Mouse (Mus musculus) T-helper 1 cell (primary cell): Measurements from ENCODE around the gene Pxdn.

Experiments
- in situ Hi-C: fragments of 300-600 bp; cut with MboI, MseI; formaldehyde crosslinking; loops from one replicate; pipeline ENCODE4 v1.15.1; 2025; ENCODE audit warnings: high pct_unique_total_duplicates

The Pxdn gene

DNA sequence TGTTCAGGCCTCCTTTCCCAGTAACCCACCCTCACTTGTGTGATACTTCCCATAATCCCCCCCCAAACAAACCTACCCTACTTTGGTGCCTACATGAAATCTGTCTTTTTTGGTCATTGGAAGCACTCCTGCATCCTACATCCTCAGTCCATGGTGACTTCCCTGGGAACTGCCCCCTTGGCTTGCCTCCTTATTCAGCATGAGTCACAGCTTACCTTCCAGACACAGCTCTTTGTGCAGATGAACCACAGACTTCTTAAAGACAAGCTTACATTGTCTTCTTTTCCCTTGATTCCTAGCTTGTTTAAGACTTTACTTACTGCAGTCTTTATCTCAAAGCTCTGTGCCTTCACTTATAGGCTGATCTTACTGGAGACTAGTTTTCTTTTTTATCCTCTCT, 83.0 kb downstream of the Pxdn start:
- in situ Hi-C loops, result no loop called here

DNA sequence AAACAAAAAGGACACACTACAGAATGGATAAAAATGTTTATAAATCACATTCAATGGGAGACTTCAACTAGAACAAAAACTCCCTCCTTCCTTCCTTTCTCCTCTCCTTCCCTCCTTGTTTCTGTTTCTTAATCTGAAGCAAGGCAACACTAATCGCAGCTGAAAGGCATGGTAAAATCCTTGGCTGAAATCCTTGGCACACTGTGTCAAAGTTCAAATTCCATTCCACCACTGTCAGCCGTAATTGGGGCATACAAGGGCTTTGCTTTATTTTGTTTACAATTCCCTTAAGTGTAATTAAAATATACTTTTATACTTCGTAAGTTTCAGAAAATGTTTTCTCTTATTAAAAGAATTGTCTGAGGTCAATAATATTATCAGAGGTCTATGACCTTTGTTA, 86.1 kb downstream of the Pxdn start:
- in situ Hi-C loops, result no loop called here

DNA sequence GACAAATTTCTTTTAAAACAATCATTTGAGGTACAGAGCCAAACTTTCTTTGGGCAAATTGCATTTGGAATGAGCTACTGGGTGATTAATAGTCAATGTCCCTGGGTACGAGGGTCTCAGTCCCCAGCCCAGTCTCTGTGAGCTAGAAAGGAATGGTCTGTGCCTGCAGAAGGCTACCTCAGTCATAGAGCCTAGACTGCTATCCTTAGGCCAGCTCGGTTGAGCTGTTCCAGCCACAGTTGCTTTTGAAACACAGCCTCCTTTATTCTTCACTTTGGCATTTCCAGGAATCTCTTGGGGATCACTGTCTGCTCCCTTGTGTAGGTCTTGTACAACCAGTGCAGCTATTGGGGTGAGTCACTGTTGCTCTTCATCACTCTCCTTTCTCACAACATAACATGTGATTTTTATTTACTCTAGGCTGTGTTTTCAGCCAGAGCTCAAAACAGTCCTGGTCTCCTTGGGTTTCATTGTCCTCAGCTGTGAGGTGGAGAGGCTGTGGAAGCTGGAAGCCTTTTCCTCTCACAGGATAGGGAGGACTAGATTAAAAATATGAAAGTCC, 86.9 kb downstream of the Pxdn start:
- in situ Hi-C loops, result no loop called here

DNA sequence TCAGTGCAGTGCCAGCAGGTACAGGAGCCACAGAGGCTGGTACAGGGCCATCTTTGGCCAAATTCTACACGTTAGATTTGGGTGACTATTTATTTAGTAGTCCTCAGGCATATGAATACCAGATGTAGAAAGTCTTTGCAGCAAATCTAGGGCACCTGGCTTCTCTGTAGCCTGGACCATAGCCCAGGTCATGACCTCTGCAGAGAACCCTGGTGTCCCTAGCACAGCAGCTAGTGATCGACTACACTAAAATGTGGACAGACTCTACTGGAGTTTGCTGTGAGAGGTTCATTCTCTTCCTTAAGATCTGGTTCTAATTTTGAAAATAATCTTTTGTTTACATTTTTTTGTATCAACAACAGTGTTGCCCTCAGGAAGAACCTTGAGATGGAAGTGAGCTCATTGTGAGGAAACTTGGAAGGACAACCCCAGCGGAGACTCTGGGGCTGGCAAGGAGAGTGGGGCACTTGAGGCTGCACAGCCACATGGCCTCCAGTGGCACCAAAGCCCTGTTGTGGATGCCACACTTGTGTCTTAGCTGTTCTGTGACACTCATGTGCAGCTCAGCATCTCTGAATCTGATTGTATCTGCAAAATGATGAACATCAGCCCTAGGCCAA, 90.4 kb downstream of the Pxdn start:
- in situ Hi-C loops, result no loop called here

DNA sequence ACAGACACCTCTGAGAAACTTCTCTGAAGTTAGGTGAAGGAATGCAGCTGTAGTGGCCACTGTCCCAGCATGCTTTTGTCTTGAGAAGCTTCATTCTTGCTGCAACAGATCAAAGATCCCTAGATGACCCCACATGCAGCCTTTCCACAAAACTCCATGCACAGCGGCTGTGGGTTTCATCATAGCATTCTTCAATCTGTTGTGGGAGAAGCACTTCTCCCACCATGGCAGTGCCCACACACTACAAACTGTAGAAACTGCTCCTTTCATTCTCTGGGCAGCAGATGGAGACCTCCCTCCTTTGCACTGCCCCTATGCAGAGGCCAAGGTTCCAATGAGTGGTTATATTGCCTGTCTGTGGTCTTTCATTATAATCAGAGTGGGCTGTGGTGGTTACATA, 91.7 kb downstream of the Pxdn start:
- in situ Hi-C loops, result no loop called here

DNA sequence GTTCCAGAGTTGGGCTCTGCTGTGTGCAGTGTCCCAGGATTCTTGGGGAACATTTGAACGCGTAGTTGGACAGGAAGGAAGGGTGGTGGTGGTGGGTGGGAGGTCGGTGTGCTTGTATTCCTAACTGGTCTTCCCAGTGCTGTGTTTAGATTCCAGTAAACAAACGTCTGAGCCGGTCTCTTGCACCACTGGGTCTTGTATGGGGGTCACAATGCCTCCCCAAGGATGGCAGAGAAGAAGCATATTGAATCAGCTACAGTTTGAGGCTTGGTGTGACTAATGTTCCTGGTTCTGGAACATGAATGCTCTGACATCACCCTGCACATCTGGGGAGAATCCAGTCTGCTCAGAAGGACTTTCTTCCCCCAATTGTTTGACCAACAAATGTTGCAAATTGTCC, 93.2 kb downstream of the Pxdn start:
- in situ Hi-C loops, result no loop called here

DNA sequence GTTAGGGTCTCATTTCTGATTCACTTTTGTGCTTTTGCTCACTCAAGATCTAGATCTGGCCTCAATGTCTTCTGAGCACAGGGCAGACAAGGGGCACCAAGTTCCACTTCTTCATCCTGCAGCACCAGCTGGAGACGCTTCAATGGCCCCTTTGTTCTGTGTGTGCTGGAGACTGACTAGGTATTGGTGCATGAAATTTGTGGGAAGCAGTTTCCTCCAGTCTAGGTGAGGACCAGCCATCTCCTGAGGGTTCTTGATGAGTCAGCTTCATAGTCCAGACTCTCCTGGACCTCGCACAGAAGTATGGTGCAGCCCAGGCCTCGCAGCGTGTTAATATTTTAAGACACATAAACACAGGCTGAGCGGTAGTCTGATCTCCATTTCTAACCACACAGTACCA, 97.3 kb downstream of the Pxdn start:
- in situ Hi-C loops, result no loop called here

DNA sequence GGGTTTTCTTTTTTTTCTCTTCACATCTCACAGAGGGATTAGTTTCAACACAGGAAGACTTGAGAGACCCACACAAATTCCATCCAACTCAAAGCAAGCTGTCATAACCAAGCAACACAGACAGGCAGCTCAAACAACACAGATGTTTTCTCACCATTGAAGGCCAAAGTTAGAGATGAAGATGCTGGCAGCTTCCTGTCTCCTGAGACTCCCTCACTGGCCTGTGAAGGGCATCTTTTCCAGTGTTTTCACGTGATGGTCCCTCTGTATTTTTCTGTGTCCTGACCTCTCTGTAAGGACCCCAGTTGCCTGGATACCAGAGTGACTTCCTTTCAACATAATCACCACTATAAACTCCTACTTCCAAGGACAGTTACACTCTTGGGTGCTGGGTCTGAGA, 98.0 kb downstream of the Pxdn start:
- in situ Hi-C loops, result no loop called here

DNA sequence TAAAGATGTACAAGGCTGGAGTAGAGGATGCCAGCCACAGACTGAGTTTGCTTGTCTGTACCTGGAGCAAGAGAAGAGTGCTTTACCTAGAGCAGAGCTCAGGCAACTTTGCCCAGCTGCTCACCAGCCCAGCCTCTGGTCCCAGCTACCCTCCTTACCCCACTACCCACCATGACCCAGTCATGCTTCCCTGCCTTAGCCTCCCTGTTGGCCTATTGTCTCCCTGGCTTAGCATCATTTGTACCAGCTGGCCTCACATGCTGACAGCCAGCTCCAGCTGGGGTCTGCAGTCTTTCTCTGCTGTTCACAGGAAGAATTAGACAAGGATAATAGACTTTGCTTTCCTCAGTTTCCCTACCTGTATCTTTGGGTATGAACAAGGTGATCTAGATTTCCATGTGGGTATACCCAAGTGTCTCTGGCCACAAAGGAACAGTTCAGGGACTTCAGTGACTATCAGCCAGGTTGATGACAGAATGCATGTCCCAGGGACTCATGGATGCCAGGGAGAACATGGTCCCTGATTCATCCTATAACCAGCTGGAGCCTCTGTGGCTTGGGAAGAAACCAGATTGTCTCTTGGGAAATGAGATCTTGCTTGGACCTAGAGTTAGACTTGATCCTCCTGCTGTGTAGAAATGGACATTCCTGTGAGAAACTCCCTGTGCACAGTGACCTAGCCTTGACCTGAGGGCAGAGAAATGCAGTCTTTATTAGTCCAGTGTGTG, 98.6 kb downstream of the Pxdn start:
- in situ Hi-C loops, result no loop called here

DNA sequence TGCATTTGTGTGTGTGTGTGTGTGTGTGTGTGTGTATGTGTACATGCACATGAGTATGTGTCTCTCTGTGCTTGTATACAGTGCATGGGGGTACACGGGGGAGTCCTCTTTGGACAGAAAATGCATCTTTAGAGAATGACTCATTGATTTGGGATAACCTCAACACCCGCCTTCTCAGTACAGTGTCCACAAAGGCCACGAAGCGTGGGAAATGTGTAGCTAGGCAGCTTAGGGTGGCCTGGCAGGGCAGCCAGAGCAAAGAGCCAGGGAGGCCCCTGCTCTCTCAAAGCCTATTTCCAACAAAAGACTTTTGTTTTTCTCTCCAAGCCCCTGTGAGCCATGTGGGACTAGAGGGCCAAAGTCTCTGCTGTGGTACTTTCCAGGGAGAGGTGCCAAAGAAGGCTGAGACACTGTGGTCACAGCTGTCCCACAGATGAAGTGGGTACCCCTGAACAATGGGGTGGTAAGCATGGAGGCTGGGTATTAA, 99.2 kb downstream of the Pxdn start:
- in situ Hi-C loops, result no loop called here

DNA sequence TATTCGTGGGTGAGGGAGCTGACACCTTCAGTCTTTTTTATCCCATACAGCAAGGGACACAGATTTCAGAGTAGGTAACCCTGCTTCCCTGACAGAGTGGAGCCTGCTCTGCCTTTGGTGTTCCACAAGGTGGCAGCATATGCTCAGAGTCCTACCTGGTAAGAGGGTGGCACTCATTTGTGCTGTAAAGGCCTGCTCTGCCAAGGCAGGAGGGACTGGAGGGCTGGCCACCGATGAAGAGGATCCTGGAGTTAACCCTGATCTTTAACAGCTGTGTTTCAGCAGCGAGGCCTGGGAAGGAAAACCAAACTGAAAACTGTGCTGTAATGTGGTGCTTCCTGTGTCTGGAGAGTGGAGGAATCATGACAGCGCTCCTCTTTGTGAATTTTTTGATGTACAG, 102.2 kb downstream of the Pxdn start:
- in situ Hi-C loops, result no loop called here

DNA sequence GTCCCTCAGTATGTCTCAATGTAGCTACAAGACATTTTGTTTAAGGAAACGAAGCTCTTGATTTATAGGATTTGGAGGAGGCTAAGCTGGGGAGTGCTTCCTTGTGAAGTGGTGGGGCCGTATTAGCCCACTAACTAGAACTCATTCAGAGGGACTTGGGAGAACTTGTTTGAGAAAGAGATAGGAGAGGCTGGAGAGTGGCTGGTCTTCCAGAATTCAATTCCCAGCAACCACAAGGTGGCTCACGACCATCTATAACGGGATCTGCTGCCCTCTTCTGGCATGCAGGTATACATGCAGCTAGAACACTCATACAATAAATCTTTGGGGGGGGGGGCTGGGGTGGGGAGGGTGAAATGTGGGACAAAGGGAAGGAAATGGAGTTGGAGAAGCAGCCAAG, 102.7 kb downstream of the Pxdn start:
- in situ Hi-C loops, result no loop called here

DNA sequence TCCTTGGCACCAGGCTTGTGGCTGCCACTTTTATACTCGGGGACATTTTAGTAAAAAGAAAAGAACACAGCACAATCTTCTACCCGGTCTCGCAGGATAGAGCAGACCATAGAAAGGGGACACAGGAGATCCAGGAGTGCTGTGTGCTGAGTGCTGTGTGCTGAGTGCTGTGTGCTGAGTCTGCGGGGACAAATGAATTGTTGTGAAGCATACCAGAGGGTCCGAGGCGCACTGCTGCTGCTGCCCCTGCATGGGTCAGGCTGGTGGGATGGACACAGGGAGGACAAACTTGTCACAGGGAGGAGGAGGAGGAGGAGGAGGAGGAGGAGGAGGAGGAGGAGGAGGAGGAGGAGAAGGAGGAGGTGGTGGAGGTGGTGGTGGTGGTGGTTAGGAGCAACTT, 111.4 kb downstream of the Pxdn start:
- in situ Hi-C loops, result no loop called here

DNA sequence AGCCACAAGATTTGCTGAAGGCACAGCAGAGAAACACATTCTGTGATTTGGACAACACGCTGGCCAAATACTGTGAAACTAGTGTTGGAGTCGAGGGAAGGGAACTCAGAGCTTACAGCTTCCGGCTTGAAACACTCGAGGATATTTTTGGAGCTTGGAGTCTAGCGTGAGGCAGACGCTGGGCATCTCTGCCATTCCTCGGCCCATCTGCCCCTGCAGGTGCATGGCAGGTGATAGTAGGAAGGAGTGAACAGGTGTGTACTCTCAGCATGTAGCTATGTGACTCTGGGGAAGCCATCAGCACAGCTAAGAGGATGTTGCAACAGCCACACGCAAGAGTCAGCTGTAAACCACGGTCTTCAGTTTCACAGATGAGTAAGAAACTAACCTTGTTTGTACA, 112.4 kb downstream of the Pxdn start:
- in situ Hi-C loops, result loop anchor here (5.0 to 10.0 kb wide), 2 partner anchors 532 to 725 kb away; partner anchors contain the start of gene Tmem18

DNA sequence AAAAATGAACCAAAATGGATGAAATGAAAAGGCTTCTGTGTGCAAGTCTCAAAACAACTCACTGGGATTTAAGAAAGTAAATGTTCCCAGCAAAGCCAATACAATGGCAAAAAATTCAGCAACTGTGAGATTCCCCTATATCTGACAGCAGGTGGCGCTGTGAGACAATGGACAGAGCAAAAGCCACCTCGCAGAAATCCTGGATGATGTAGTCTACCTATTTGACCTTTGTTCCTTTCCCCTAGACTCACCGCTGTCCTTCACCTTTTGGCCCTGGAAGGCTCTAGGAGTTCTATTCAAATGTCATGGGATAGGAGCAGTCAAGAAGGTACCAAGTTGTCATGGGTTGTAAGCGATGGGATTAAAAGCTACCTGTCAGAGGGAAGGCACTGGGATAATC, 112.8 kb downstream of the Pxdn start:
- in situ Hi-C loops, result loop anchor here (5.0 to 10.0 kb wide), 2 partner anchors 532 to 725 kb away; partner anchors contain the start of gene Tmem18

DNA sequence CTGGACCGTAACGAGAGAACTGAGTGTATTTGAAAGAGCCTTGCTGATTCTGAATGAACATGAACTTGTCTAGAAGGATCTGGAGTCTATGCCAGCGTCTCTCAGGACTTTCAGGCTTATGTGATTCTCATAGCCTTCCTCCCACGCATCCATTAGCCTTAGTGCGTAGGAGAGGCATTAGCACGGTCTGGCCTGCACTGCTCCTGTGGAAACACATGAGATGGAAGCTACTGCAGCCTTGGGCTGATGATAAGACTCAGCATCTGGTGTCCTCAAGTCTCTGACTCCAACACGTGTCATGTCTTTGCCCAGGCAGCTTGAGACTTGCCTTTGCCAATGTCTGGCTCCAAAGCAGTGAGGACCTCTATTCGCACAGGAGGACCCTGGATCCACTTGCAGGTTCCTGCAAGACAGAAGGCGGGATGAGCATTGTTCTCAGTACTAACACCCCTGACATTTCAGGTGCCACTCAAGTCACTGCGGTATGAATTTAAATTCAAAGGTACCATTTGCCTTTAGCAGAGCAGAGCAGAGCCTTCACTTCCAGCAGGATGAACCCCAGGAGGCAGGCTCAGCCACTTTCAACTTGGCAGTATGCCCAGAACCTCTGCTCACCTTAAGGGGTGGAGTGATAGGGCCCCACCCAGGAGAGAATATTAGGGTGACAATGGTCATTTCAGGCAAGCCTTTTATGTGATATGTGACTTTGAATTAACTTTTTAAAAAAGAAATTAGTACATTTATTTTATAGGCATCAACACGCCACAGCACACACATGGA, 117.5 kb downstream of the Pxdn start:
- in situ Hi-C loops, result loop anchor here (5.0 to 10.0 kb wide), 2 partner anchors 527 to 720 kb away; partner anchors contain the start of gene Tmem18

DNA sequence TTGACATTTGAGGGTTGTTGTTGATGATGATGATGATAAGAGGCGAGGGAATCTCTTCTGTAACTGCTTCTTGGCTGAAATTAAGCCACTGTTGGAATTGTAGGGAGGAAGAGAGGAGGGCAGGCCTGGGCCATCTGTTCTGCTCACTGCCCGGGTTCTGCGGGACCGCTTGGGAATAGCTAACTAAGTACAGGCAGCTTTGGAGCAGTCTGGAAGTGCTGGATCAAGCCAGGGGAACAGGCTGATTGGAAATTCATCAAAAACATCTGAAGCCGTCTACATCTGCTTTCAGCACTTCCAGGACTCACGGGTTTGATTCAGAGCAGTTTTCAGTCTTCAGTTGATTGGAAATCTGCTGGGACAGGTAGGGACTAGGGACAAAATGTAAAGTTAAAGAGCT, 120.6 kb downstream of the Pxdn start:
- in situ Hi-C loops, result loop anchor here (10.0 kb wide), 1 partner anchor 717 kb away; no protein-coding TSS in a partner anchor

DNA sequence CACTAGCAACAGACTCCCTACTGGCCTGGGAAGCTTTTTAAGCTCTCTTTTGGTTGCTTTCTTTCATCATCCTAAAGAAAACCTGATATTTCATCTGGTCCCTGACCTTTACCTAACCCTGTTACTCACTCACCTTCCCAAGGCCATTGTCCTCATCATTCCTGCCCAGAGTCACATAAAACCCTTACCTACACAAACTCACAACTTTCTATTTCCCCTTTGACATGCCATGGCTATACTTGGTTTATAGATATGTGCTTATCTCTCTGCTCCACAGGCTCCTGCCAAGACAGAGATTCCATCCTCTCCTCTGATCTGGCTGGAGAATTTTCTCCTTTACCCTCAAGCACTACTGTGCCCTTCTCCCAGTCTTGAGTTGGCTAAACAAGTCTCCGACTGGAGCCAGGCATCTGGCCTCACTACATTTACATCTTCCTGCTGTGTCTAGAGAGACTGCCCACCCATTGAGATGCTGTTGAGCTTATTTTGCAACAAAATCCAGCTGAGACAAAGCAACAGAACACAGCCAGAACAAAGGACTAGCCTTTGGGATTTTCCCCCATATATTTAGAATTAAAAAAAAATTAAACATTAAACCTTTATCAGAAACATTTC, 124.2 kb downstream of the Pxdn start:
- in situ Hi-C loops, result no loop called here

DNA sequence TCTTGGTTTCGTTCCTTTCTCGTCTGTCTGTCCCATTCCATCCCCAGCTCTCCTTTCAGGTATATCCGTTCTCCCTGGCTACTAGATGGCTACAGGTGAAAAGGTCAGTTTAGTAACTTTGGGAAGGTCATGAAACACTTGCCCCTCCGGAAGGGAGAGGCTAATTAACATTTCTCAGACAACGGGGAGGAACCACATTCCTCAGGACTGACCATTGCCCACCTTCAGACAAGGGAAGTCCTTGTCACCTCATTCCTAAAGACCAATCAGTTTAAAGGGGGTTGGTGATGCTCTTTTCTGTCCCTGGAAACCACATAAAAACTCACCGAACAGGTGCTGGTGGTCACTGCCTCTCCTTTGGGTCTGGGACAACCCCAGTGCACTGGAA, 124.7 kb downstream of the Pxdn start:
- in situ Hi-C loops, result no loop called here
